Mouse (Mus musculus) brain, embryonic 14.5 days (tissue): Measurements from ENCODE around the gene Clstn2.

ENCODE experiments used
- CTCF ChIP-seq: fragments of 200-500 bp; IDR thresholded peaks from 2 replicates; pipeline ENCODE4 v1.5.1; 2012; ENCODE audit warnings: inconsistent platforms, mild to moderate bottlenecking, moderate library complexity, borderline replicate concordance; ENCODE audit not compliant: insufficient read depth, insufficient read length; ENCODE audit errors: extremely low read depth
- POLR2A ChIP-seq: fragments of 200-500 bp; IDR thresholded peaks from 2 replicates; pipeline ENCODE4 v1.6.1; 2012; ENCODE audit warnings: mild to moderate bottlenecking, inconsistent platforms, borderline replicate concordance; ENCODE audit not compliant: poor library complexity, insufficient read depth, insufficient read length, severe bottlenecking; ENCODE audit errors: extremely low read depth

DNA sequence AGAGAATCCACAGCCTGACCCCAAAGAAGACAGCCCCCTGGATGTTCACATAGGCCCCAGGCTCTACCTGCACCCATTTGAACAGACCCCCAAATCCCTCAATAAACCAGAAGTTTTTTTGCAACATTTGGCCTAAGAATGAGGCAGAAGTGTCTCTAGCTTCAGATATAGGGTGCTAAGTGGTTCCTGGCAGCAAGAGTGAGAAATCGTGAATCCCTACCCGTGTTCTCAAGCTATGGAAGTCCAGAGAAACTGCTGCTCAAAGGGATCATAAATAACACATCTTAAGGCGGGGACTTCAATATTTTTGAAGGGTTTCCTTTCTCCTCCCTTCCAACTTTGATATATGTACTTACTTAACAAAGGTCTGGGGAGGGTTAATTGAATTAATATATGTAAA lies 7.4 kb downstream of the Clstn2 start:
- TF ChIP-seq CTCF (no peak), POLR2A (no peak)
